Mouse (Mus musculus) midbrain, embryonic 15.5 days (tissue): ENCODE results near the gene Epsti1. TPM values are rescaled to one million over a fixed set of nuclear protein-coding genes. Genes with fewer than 3 reads are reported as not detected.

ENCODE experiments used
- ATAC-seq: fragments of 200-750 bp; cut with Nextera tagmentation; replicated peaks from 2 replicates; pipeline ENCODE4 v1.8.0; 2017; ENCODE audit warnings: moderate TSS enrichment
- H3K27ac ChIP-seq: fragments of 300-500 bp; sonication (generic); 2 replicates; pipeline ENCODE4 v1.5.1; 2015; ENCODE audit warnings: mild to moderate bottlenecking, inconsistent platforms
- H3K27me3 ChIP-seq: fragments of 300-500 bp; sonication (generic); replicated peaks from 2 replicates; pipeline ENCODE4 v1.6.1; 2015; ENCODE audit warnings: inconsistent platforms
- H3K36me3 ChIP-seq: fragments of 300-500 bp; sonication (generic); replicated peaks from 2 replicates; pipeline ENCODE4 v1.6.1; 2015; ENCODE audit warnings: inconsistent platforms
- H3K4me1 ChIP-seq: fragments of 300-500 bp; sonication (generic); 2 replicates; pipeline ENCODE4 v1.6.1; 2015; ENCODE audit warnings: inconsistent platforms
- H3K4me2 ChIP-seq: fragments of 300-500 bp; sonication (generic); 2 replicates; pipeline ENCODE4 v1.6.1; 2015; ENCODE audit warnings: inconsistent platforms, mild to moderate bottlenecking, moderate library complexity
- H3K4me3 ChIP-seq: fragments of 300-500 bp; sonication (generic); 2 replicates; pipeline ENCODE4 v1.5.1; 2015; ENCODE audit warnings: mild to moderate bottlenecking, inconsistent platforms
- H3K9ac ChIP-seq: fragments of 300-500 bp; sonication (generic); 2 replicates; pipeline ENCODE4 v1.6.1; 2015; ENCODE audit warnings: mild to moderate bottlenecking, inconsistent platforms
- H3K9me3 ChIP-seq: fragments of 300-500 bp; sonication (generic); 2 replicates; pipeline ENCODE4 v1.6.1; 2016; ENCODE audit warnings: inconsistent platforms
- WGBS: fragments of 180-500 bp; shearing (Covaris S2); methylation state at CpG from one replicate; pipeline ENCODE4 v1.1.7; 2015; ENCODE audit warnings: mixed read lengths; 5-methylcytosine and 5-hydroxymethylcytosine counted together
- polyA plus RNA-seq: library from polyadenylated mRNA; unstranded; fragments of >200 nt; fragmentation: Nextera tagmentation; extraction: Ambion mirVana; gene quantifications from 2 replicates; pipeline ENCODE4 v1.2.1, GENCODE M21; 2015

Epsti1 gene
- polyA plus RNA-seq, 1 experiment from 2014 or later = 0.40 TPM

DNA sequence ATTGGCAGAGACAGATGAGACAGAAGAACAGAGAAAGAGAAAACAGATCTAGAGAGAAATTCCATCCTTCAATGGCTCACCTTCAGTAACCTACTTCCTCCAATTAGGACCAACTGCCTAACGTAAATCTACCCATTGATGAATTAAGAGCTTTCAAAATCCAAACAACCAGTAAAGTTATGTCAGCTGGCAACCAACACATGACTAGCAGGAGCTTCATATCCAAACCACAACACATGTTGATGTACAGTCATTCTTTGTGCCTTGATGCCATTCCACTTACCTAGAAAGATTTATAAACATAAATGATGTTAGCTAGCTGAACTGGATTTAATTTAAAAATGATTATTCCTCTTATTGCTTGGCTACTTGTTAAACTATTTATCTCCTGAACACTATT is 22.0 kb upstream of the Epsti1 start:
- Histone ChIP-seq H3K9ac (no peak overlapping the region), H3K4me3 (no peak overlapping the region), H3K4me2 (no peak overlapping the region), H3K27me3 (no peaks in the 10 kb centered on the region), H3K4me1 (no peaks in the 10 kb centered on the region), H3K27ac (no peak overlapping the region), H3K36me3 (no peaks in the 10 kb centered on the region), H3K9me3 (no peaks in the 10 kb centered on the region)
- WGBS = 86% methylated on average over 1 of the region's 1 CpGs
- no peak for ATAC-seq

DNA sequence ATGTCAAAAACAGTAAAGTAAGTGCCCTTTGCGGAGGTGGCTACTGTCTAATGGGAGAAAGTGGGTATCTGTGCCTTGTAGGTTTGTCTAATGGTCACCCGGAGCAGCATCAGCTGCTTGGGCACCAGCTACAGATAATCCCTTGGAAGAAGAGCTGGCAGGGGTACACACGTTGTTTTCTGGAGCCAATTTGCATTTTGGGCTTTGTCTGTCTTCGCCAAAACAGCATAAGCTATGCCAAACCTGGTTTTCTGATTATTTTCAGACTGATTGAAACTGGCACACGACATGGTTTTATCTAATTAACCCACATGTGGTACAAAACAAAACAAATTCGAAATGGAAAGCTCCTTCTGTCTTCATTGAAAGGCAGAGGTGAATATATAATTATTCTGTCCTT is 21.4 kb upstream of the Epsti1 start:
- no peak; the same call in 1 of the 2 replicates for ATAC-seq
- H3K36me3 ChIP-seq = no peaks in the 10 kb centered on the region
- H3K27ac ChIP-seq = no peak overlapping the region
- H3K4me3 ChIP-seq = no peak overlapping the region
- H3K4me1 ChIP-seq = no peaks in the 10 kb centered on the region
- H3K9ac ChIP-seq = no peak overlapping the region
- H3K9me3 ChIP-seq = no peaks in the 10 kb centered on the region
- 48% methylated on average over 6 of the region's 6 CpGs for WGBS
- H3K4me2 ChIP-seq = no peak overlapping the region
- no peaks in the 10 kb centered on the region for H3K27me3 ChIP-seq

DNA sequence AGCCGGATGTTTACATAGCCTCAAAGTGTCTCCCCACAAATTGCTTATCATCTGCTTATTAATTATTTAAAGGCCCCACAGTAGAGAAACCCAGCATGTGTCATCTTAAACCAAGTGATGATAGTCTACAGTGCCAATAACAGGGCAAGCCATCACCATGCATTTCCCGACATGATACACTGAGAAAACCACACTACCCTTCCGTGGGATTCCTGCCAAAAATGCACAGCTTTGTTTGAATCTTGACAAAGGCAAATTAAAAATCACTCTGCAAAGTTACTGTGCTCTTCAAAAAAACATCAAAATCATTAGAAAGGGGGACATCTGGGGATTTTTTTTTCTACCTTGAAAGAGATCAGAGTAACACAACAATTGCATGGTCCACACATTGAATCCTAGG is 17.7 kb upstream of the Epsti1 start:
- no peak overlapping the region for H3K4me2 ChIP-seq
- no peaks in the 10 kb centered on the region for H3K4me1 ChIP-seq
- no peak overlapping the region for H3K4me3 ChIP-seq
- no peak overlapping the region for H3K9ac ChIP-seq
- no peak for ATAC-seq
- no peaks in the 10 kb centered on the region for H3K9me3 ChIP-seq
- no peaks in the 10 kb centered on the region for H3K36me3 ChIP-seq
- H3K27me3 ChIP-seq = no peaks in the 10 kb centered on the region
- H3K27ac ChIP-seq = no peak overlapping the region
- 66% methylated on average over 3 of the region's 3 CpGs for WGBS

DNA sequence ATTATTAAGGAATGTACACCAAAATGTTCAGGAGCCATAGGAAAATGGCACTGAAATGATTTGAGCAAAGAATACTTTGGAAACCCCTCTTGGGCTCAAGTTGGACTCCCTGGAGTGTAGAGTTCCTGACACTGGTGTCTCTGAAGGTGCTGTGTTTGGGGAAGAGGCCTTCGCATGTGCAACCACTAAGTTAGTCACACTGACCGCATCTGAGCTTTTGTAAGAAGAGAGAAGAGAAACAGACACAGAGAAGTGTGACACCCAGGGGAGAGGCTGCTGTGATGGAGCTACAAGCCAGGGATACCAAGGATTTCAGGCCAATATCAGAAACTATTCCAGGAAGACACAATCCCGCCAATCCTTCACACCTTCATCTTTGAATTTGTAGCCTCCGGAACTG is 17.1 kb upstream of the Epsti1 start:
- no peaks in the 10 kb centered on the region for H3K9me3 ChIP-seq
- no peaks in the 10 kb centered on the region for H3K27me3 ChIP-seq
- H3K27ac ChIP-seq = no peak overlapping the region
- no peak overlapping the region for H3K4me2 ChIP-seq
- H3K9ac ChIP-seq = no peak overlapping the region
- no peak for ATAC-seq
- WGBS = 86% methylated on average over 4 of the region's 4 CpGs
- no peak overlapping the region for H3K4me3 ChIP-seq
- H3K36me3 ChIP-seq = no peaks in the 10 kb centered on the region
- H3K4me1 ChIP-seq = no peaks in the 10 kb centered on the region

DNA sequence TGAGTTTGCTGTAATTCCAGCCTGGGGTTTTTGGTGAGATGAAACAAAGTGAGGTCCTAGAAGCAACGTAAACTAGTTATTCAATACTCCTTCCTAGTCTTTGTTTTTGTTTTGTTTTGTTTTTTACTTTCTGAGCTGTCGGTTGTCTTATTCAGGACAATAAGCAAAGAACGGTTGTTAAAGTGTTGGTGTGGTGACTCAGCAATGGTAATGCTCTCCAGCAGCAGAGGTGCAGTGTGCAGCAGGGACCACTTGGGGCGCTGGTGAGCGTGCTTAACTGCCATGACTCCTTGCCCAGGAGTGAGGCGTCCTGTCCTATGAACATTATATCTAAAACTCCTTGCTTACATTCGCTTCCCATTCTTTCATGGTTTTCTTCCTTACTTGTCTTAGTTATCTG is 14.1 kb upstream of the Epsti1 start:
- Histone ChIP-seq H3K36me3 (no peaks in the 10 kb centered on the region), H3K9ac (no peak overlapping the region)
- 87% methylated on average over 7 of the region's 7 CpGs for WGBS

DNA sequence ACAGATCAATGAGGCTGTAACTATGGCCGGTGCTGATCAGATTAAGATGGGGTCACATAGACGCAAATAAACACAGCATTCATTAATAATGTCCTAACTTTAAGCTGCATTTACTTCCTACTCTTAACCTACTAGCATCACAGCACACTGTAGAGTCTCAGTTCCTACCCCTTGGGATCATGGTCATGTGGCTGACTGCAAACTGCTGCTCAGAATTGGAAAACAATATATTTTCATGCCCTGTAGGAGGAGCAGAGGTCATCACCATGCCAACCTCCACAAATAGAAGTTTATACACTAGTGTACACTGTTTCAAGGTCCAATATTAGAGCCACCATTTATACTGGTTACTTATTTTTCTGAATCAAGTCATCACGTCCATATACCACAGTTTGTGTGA is 8.1 kb upstream of the Epsti1 start:
- no peaks in the 10 kb centered on the region for H3K4me1 ChIP-seq
- H3K4me3 ChIP-seq = no peak overlapping the region
- no peak for ATAC-seq
- no peaks in the 10 kb centered on the region for H3K27me3 ChIP-seq
- no peaks in the 10 kb centered on the region for H3K9me3 ChIP-seq
- H3K4me2 ChIP-seq = no peak overlapping the region
- WGBS = 86% methylated on average over 3 of the region's 3 CpGs
- no peak overlapping the region for H3K27ac ChIP-seq
- H3K36me3 ChIP-seq = no peaks in the 10 kb centered on the region
- no peak overlapping the region for H3K9ac ChIP-seq

More for the DNA sequence above, 14.1 kb upstream of the Epsti1 start:
- no peak for ATAC-seq
- H3K27me3 ChIP-seq = no peaks in the 10 kb centered on the region
- no peaks in the 10 kb centered on the region for H3K4me1 ChIP-seq
- H3K4me2 ChIP-seq = no peak overlapping the region
- no peak overlapping the region for H3K27ac ChIP-seq
- H3K9me3 ChIP-seq = no peaks in the 10 kb centered on the region
- H3K4me3 ChIP-seq = no peak overlapping the region

DNA sequence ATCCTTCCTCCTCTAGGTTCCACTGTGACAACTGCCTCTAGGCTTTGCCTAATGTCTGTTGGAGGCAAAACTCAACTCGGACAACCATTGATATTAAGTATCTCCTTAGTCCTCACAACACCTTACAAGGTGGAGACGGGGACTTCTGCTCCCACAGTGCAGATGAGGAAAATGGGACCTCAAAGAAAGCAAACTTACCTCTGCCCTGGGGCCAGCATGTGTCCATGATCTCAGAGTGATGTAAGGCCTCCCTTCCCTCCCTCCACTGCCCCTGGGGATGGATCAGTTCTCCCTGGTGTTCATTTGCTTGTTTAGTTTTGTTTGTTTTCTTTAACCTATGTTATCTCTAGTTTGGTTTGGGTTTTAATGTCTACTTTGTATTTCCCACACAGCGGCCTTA is 1.5 kb upstream of the Epsti1 start:
- WGBS = 96% methylated on average over 3 of the region's 3 CpGs
- Histone ChIP-seq H3K9me3 (no peaks in the 10 kb centered on the region), H3K27me3 (no peaks in the 10 kb centered on the region)

DNA sequence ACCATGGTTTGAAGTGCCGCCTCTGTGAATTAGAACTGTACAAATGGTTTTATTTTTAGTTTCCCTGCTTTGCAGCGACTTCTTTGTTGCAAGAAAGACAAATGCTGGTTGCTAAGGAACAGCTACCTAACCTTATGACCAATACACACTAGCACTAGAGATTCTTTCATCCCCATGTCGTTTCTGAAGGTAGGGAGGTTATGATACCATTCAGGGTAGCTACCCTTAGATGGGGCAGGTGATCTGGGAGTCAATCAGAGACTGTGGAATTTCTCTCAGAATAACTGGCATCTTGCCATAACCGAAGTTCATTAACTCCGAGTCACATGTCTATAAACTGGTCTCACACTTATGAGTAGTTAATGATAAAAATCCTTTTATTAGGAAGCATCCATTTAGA is 1.4 kb downstream of the Epsti1 start:
- no peak overlapping the region for H3K4me2 ChIP-seq
- no peaks in the 10 kb centered on the region for H3K36me3 ChIP-seq
- H3K27ac ChIP-seq = no peak overlapping the region
- no peak for ATAC-seq
- no peak overlapping the region for H3K4me3 ChIP-seq
- no peaks in the 10 kb centered on the region for H3K4me1 ChIP-seq
- no peaks in the 10 kb centered on the region for H3K9me3 ChIP-seq
- no peaks in the 10 kb centered on the region for H3K27me3 ChIP-seq
- 60% methylated on average over 5 of the region's 5 CpGs for WGBS
- H3K9ac ChIP-seq = no peak overlapping the region

More for the DNA sequence above, 1.5 kb upstream of the Epsti1 start:
- no peak for ATAC-seq
- Histone ChIP-seq H3K4me2 (no peak overlapping the region), H3K4me3 (no peak overlapping the region), H3K27ac (no peak overlapping the region), H3K4me1 (no peaks in the 10 kb centered on the region), H3K36me3 (no peaks in the 10 kb centered on the region), H3K9ac (no peak overlapping the region)

DNA sequence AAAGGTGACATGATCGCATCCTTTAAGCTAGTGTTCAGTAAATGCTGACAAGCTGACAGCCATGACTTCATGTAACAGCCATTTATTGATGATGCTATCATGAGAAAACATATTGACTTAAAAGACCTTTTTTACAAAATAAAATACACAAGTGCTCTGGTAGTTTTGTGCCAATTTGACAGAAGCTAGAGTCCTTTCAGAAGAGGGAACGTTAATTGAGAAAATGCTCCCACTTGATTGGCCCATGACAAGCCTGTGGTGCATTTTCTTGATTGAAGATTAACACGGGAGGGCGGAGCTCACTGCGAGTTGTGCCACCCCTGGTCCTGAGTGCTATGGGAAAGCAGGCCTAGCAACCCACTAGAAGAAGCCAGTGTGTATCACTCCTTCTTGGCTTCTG is 2.5 kb downstream of the Epsti1 start:
- no peak overlapping the region for H3K4me2 ChIP-seq
- no peaks in the 10 kb centered on the region for H3K4me1 ChIP-seq
- ATAC-seq = no peak
- 83% methylated on average over 5 of the region's 5 CpGs for WGBS
- no peak overlapping the region for H3K4me3 ChIP-seq
- H3K9me3 ChIP-seq = no peaks in the 10 kb centered on the region
- no peaks in the 10 kb centered on the region for H3K36me3 ChIP-seq
- no peak overlapping the region for H3K27ac ChIP-seq
- no peaks in the 10 kb centered on the region for H3K27me3 ChIP-seq
- no peak overlapping the region for H3K9ac ChIP-seq

DNA sequence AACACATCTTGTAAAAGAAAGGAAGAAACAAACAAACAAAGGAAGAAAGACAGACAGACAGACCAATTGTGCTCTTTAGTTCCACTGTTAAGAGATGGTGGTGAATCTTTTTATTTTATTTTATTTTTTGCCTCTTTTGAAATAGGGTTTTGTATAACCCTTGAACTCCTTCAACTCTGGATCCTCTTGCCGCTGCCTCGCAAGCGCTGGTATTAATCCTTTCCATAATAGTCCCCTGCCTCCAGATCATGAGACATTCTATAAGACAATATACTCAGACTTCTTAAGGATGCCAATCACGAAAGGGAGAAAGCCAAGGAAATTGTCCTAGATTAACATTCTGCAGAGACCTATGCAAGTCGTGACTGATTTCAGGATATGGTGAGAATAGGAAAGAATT is 11.7 kb downstream of the Epsti1 start:
- no peak for ATAC-seq
- Histone ChIP-seq H3K4me2 (no peak overlapping the region), H3K4me3 (no peak overlapping the region), H3K9ac (no peak overlapping the region), H3K36me3 (no peaks in the 10 kb centered on the region), H3K9me3 (no peaks in the 10 kb centered on the region), H3K27ac (no peak overlapping the region), H3K27me3 (no peaks in the 10 kb centered on the region), H3K4me1 (no peaks in the 10 kb centered on the region)
- 29% methylated on average over 5 of the region's 5 CpGs for WGBS

DNA sequence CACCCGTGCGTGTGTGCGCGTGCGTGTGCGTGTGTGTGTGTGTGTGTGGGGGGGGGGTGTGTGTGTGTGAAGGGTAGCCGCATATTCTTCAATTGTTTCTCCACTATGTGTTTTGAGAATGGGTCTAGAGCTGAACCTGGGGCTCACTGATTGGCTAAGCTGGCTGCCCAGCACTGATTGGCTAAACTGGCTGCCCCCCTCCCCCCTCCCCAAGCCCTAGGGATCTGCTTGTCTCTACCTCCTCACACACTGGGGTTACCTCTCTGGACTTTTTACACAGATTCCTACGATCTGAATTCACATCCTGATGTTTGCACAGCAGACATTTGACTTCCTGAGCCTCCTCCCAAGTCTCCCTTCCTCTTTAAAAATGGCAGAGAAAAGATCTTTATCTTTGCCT is 17.6 kb downstream of the Epsti1 start:
- H3K27ac ChIP-seq = no peak overlapping the region
- H3K9me3 ChIP-seq = no peaks in the 10 kb centered on the region
- 0 out of 2 replicates have a peak, but pooled peaks have one; percentile 52 for ATAC-seq
- H3K9ac ChIP-seq = no peak overlapping the region
- WGBS = 88% methylated on average over 8 of the region's 8 CpGs
- no peaks in the 10 kb centered on the region; the same call in none of the 2 replicates for H3K4me1 ChIP-seq
- H3K27me3 ChIP-seq = no peaks in the 10 kb centered on the region
- H3K36me3 ChIP-seq = no peaks in the 10 kb centered on the region
- H3K4me2 ChIP-seq = no peak overlapping the region
- no peak overlapping the region for H3K4me3 ChIP-seq

DNA sequence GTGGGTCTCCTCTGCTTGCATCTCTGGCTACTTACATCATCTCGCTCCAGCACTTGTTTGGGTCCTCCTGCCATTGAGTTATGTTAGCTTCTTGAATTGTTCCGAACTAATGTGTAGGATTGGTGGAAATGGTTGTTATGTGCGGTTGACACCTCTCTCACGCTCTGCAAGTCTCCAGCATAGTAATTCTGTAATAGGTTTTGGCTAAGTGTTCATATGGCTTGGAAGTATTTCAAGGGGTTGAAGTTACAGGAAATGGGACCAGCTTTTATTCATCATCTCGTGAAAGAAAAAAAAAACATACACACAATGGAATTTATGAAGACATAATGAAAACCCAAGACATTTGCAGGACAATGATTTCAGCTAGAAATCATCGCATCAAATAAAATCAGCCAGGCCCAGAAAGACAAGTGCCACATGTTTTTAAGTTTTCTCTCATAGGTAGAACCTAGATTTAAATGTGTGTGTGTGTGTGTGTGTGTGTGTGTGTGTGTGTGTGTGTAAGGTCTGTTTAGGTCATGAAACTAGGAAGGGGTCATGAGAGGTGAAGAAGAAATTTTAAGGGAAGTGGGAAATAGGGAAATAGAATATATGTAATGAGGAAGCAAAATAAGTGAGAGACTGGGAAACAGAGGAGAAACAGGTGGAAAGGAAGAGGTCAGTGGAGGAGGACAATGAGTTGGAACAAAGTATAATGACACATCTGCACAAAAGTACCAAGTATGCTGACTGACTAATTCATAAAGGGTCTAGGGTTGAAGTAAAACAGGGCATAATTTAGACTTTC is 19.2 kb downstream of the Epsti1 start:
- ATAC-seq = no peak
- Histone ChIP-seq H3K9me3 (no peaks in the 10 kb centered on the region), H3K4me2 (no peak overlapping the region), H3K4me3 (no peak overlapping the region), H3K9ac (no peak overlapping the region), H3K4me1 (no peaks in the 10 kb centered on the region; the same call in none of the 2 replicates), H3K27ac (no peak overlapping the region), H3K27me3 (no peaks in the 10 kb centered on the region), H3K36me3 (no peaks in the 10 kb centered on the region)
- WGBS = 84% methylated on average over 6 of the region's 6 CpGs

DNA sequence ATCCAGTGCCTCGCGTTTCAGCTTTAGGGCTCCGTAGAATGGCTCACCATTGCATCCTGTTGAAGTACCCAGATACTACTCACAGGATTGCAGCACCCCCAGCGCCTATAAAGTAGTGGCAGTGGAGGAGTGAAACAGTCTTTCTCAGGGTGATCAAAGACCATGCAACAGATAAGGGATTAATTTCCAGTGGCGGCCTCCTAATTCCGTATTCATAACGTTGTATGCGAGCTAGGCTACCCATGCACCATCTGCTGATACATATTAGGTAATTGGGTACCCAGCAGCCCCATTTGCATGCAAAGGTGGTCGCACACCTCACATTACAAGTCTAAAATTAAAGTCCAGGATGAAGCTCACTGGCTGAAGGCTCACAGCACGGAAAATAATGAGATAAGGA is 21.4 kb downstream of the Epsti1 start:
- no peak overlapping the region for H3K4me2 ChIP-seq

More for the DNA sequence above, 21.4 kb downstream of the Epsti1 start:
- Histone ChIP-seq H3K9ac (no peak overlapping the region), H3K4me3 (no peak overlapping the region), H3K9me3 (no peaks in the 10 kb centered on the region), H3K36me3 (no peaks in the 10 kb centered on the region), H3K27ac (no peak overlapping the region), H3K27me3 (no peaks in the 10 kb centered on the region), H3K4me1 (no peaks in the 10 kb centered on the region; the same call in none of the 2 replicates)
- WGBS = 45% methylated on average over 10 of the region's 10 CpGs
- peak; percentile 81 for ATAC-seq
